Mouse (Mus musculus) ES-Bruce4 (cell line): ENCODE results near the gene Scd3. TPM values are rescaled to one million over a fixed set of nuclear protein-coding genes. Genes with fewer than 3 reads are reported as not detected.
"Not testable (repeated sequence)": the region's sequence is repeated elsewhere in the genome, so short reads cannot be mapped to it uniquely, and the experiment has no call there.

Experiments used
- H3K27ac ChIP-seq: 2 replicates; pipeline ENCODE4 v1.5.1; 2012; ENCODE audit warnings: low read length, inconsistent platforms; ENCODE audit not compliant: insufficient read depth
- H3K27me3 ChIP-seq: 2 replicates; pipeline ENCODE4 v1.6.1; 2012; ENCODE audit warnings: mild to moderate bottlenecking, low read length, inconsistent platforms; ENCODE audit not compliant: control insufficient read depth, poor library complexity, insufficient read depth, severe bottlenecking
- H3K36me3 ChIP-seq: 2 replicates; pipeline ENCODE4 v1.6.1; 2012; ENCODE audit warnings: inconsistent platforms, mild to moderate bottlenecking, low read length, moderate library complexity; ENCODE audit not compliant: control insufficient read depth, poor library complexity, insufficient read depth, severe bottlenecking
- H3K4me1 ChIP-seq: one replicate; pipeline ENCODE4 v1.8.1; 2011; ENCODE audit warnings: low read length; ENCODE audit not compliant: control insufficient read depth, insufficient read depth
- H3K4me3 ChIP-seq: 2 replicates; pipeline ENCODE4 v1.5.1; 2011; ENCODE audit warnings: low read depth, mild to moderate bottlenecking, low read length
- H3K9ac ChIP-seq: 2 replicates; pipeline ENCODE4 v1.6.1; 2012; ENCODE audit warnings: low read depth, mild to moderate bottlenecking, inconsistent platforms; ENCODE audit not compliant: poor library complexity, severe bottlenecking
- H3K9me3 ChIP-seq: replicated peaks from 2 replicates; pipeline ENCODE4 v1.6.1; 2012; ENCODE audit warnings: mild to moderate bottlenecking, low read length, inconsistent platforms; ENCODE audit not compliant: control insufficient read depth, poor library complexity, insufficient read depth, severe bottlenecking
- CTCF ChIP-seq: IDR thresholded peaks from one replicate; pipeline ENCODE4 v1.8.1; 2011; ENCODE audit warnings: low read depth, low read length
- EP300 ChIP-seq: IDR thresholded peaks from 2 replicates; pipeline ENCODE4 v1.6.1; 2011; ENCODE audit warnings: low read depth, low read length; ENCODE audit not compliant: insufficient read depth
- POLR2A ChIP-seq: IDR thresholded peaks from one replicate; pipeline ENCODE4 v1.8.1; 2011; ENCODE audit warnings: low read length; ENCODE audit not compliant: insufficient read depth
- polyA plus RNA-seq: library from polyadenylated mRNA; stranded (reverse); fragments of >200 nt; gene quantifications from 2 replicates; pipeline ENCODE4 v1.2.4, GENCODE M21; 2011; ENCODE audit warnings: low read depth; ENCODE audit not compliant: missing spikeins, insufficient read depth, insufficient read length

Gene Scd3
- polyA plus RNA-seq, 1 experiment = 3.3 TPM

- peaks cover 23% of the 10 kb centered on the region for H3K4me1 ChIP-seq
These were observed 77.7 kb downstream of the Scd3 start for GRCm38 (mm10) chr19:44280755-44281154.

GRCm38 (mm10) chr19:44281825-44282447, 78.9 kb downstream of the Scd3 start:
- H3K9me3 ChIP-seq, H3K27me3 ChIP-seq, H3K9ac ChIP-seq, H3K4me3 ChIP-seq, H3K36me3 ChIP-seq: not testable (repeated sequence)
- H3K4me1 ChIP-seq = peaks cover 28% of the 10 kb centered on the region
- peak overlapping the region; percentile 92 for H3K27ac ChIP-seq

More at GRCm38 (mm10) chr19:44280755-44281154, 77.7 kb downstream of the Scd3 start:
- Histone ChIP-seq H3K36me3 (no peaks in the 10 kb centered on the region), H3K9me3 (no peaks in the 10 kb centered on the region), H3K27me3 (no peaks in the 10 kb centered on the region), H3K4me3 (no peak overlapping the region), H3K27ac (peak overlapping the region; percentile 92), H3K9ac (peak overlapping the region; percentile 24; the same call in 1 of the 2 replicates)
- TF ChIP-seq EP300 (peak; percentile 94), POLR2A (no peak)

- Histone ChIP-seq H3K27me3 (no peaks in the 10 kb centered on the region), H3K36me3 (no peaks in the 10 kb centered on the region), H3K4me1 (peaks cover 28% of the 10 kb centered on the region), H3K4me3 (peak overlapping the region; percentile 1), H3K9ac (no peak overlapping the region; the same call in 1 of the 2 replicates), H3K9me3 (no peaks in the 10 kb centered on the region), H3K27ac (peak overlapping the region; percentile 92)
- TF ChIP-seq POLR2A (no peak), CTCF (no peak), EP300 (no peak)
These were observed 79.6 kb downstream of the Scd3 start for GRCm38 (mm10) chr19:44282534-44283156.

- Histone ChIP-seq H3K4me3 (0 out of 2 replicates have a peak overlapping the region, but pooled peaks have one; percentile 20), H3K4me1 (peaks cover 21% of the 10 kb centered on the region), H3K36me3 (no peaks in the 10 kb centered on the region), H3K27ac (peak overlapping the region; percentile 91), H3K27me3 (no peaks in the 10 kb centered on the region), H3K9ac (peak overlapping the region; percentile 70), H3K9me3 (no peaks in the 10 kb centered on the region)
- TF ChIP-seq POLR2A = no peak
- no peak for TF ChIP-seq EP300
- TF ChIP-seq CTCF = no peak
These were observed 80.3 kb downstream of the Scd3 start for GRCm38 (mm10) chr19:44283157-44284024.

GRCm38 (mm10) chr19:44284025-44284695, 81.1 kb downstream of the Scd3 start:
- TF ChIP-seq POLR2A = peak; percentile 24
- TF ChIP-seq EP300 = peak; percentile 91
- no peak for TF ChIP-seq CTCF

More at GRCm38 (mm10) chr19:44284025-44284695, 81.1 kb downstream of the Scd3 start:
- Histone ChIP-seq H3K4me1 (peaks cover 18% of the 10 kb centered on the region), H3K4me3 (peak overlapping the region; percentile 79), H3K27ac (peak overlapping the region; percentile 94), H3K27me3 (no peaks in the 10 kb centered on the region), H3K36me3 (no peaks in the 10 kb centered on the region), H3K9ac (peak overlapping the region; percentile 70), H3K9me3 (no peaks in the 10 kb centered on the region)
